Mouse (Mus musculus) embryonic stem cell, embryonic (primary cell): ENCODE measurements around the gene Arid1a.

Source experiments
- CTCF ChIA-PET, 4 experiments: fragments of 300-600 bp in 2 of 4; fragments of 350-600 bp in 2 of 4; sonication (Branson Sonifier 250); formaldehyde crosslinking; loops; one replicate each; lab custom pipeline; 2022; ENCODE audit warnings: inconsistent platforms in 2 of 4; lab: Charles Lee
- POLR2A ChIA-PET, 4 experiments: fragments of 300-600 bp in 2 of 4; fragments of 350-600 bp in 2 of 4; sonication (Branson Sonifier 250); formaldehyde crosslinking; loops; one replicate each; lab custom pipeline; 2022; ENCODE audit warnings: antibody characterized with exemption in 4 of 4, inconsistent platforms in 1 of 4; lab: Charles Lee

Arid1a gene

GRCm38 (mm10) chr4:133630326-133630920 is 126.1 kb downstream of the Arid1a start:
- ChIA-PET POLR2A (interaction anchor here in 3 of 4 experiments (0.7 to 3.0 kb wide), 9 partner anchors 9 to 238 kb away, joined by 3 to 10 read pairs (median 3); no protein-coding TSS in a partner anchor), CTCF (interaction anchor here in 1 of 4 experiments (0.7 to 1.9 kb wide), 3 partner anchors 20 to 28 kb away, joined by 3 to 6 read pairs (median 3); partner anchors contain the start of genes Sfn and Zdhhc18)

- POLR2A ChIA-PET: interaction anchor here (0.6 to 2.9 kb wide), 13 partner anchors 8 to 123 kb away, joined by 3 to 9 read pairs (median 3); partner anchors contain the start of gene Sfn (in 1 of the 4)
Measured at GRCm38 (mm10) chr4:133629191-133629590, 127.4 kb downstream of the Arid1a start.

More at GRCm38 (mm10) chr4:133629191-133629590, 127.4 kb downstream of the Arid1a start:
- CTCF ChIA-PET: interaction anchor here in 3 of 4 experiments (0.6 to 4.8 kb wide), 6 partner anchors 10 to 21 kb away, joined by 3 to 20 read pairs (median 4); partner anchors contain the start of gene Zdhhc18 (in 2 of the 3)
